Mouse (Mus musculus): ENCODE measurements around the gene Zfp3.
A peak's percentile ranks its signal among the peaks of the same experiment; 100 is the strongest.
"Not testable (repeated sequence)": the region's sequence is repeated elsewhere in the genome, so short reads cannot be mapped to it uniquely, and the experiment has no call there.

The Zfp3 gene

DNA sequence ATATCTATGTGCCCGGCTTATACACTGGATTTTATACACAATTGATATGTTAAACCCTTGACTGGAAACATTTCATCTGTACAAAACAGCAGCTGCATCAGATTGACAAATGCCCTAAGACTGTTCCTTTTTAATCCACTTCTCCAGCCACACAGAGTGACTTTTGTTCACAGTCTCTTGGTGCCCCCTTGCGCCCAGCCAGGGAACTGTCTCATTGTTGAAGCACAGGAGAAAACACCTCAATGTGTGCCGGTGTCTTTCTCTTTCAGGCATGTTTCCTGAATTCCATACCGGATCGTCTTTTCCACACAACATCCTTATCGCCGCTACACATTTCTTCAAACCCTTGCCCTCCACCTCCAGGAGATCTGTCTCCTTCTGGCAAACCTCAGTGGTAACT lies 8.4 kb upstream of the Zfp3 start:
- peak; percentile 68 to 80 for DNase-seq (ENCODE audit: low spot score in 2 of 2)

DNA sequence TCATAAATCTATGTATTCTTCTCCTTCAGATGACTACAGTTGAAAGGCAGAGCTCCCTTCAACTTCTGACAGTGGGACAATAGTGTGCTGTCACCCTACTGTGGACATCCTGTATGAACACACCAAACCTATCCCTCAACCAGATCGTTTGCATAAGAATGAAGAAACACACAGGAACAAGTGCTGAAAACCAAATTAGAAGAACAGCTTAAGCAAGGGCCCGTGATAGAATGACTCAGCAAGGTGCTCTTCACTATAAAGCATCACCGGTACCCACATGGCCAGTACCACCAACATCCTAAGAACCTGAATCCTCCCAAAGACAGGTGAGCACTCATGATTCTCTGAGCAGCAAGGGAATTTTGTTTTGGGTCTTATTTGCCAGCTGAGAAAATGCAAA lies 3.6 kb upstream of the Zfp3 start:
- not testable (repeated sequence) for DNase-seq (ENCODE audit: low spot score in 2 of 2)

DNA sequence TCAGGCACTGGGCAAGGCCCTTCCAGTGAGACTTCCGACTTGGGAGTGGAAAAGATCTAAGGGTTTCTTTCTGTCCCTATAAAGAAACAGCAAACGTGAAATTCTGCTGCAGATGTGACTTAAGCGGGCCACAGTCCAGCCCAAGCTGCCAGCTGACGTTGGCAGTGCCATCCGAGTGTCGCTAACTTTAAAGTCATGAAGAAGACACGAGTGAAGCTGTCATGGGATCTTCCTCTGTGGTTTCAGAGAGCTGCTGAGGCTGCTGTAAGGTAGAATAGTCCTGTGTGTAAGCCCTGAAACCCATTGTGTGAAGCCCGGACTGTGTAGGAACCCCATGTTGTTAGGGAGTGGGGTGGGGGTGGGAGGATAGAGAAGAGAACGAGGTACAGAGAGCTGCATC lies 1.4 kb upstream of the Zfp3 start:
- DNase-seq (ENCODE audit: low spot score in 2 of 2): no peak

DNA sequence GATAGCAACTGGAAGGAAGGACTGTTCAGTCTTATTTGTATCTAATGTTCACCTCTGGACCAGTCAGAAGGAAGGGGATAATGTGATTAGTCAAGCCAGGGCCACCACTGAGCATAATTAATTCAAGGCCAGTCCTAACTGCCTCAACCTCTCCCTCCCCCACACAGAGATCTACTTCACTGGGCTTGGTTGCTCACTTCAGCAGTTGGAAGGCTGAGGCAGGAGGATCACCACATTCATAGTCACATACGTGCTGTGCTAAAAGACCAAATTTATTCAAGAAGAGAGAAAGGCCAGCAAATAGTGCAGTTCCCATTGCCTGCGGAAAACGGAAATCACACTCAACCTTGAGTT lies 450 bp upstream of the Zfp3 start:
- DNase-seq (ENCODE audit: low spot score in 2 of 2): no peak

DNA sequence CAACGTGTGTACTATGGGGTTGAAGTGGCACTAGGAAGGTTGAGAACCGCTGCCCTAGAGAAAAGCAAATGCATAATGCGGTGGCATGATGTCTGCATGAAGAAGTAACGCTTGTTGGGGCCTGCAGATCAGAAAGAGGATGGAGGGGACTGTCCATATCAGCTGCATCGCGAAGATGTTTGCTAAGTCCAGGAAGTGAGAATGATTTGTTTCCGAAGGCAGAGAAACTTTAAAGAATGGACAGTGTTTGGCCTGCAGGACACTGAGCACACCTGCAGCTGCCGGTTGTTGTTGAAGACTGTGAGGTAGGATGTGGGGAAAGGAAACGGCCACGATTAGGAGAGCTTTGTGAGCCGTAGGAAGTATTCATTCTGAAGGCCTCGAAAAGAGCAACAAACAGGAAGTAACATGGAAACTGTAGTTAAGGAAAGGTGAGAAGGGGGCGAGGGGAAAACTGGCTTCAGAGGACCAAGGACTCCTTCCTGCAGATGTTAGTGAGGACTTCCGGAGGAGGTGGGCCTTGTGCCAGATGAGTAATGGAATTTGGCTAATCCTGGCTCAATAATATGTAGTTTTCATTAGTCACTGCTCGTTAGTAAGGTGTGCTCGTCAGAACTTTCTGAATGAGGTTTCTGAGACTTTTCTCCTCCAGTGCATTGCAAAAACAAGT lies 1.9 kb downstream of the Zfp3 start:
- DNase-seq (ENCODE audit: low spot score in 2 of 2): peak; percentile 14 to 39

DNA sequence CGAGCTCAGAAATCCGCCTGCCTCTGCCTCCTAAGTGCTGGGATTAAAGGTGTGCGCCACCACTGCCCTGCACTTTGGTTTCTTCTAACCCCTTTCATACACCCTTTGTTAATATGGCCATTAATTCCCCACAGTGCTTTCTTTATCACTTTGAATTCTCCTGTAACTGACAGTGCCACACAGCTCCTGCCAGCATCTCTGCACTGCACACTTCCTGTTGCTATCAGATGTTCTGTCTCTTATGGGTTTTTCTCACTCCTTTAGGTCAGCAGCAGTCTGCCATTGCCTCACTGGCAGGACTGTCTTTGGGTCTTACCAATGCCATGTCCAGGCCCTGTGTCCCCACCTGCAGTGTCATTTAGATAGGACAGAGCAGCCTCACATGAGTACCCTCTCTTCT lies 6.8 kb downstream of the Zfp3 start:
- DNase-seq (ENCODE audit: low spot score in 2 of 2): no peak

DNA sequence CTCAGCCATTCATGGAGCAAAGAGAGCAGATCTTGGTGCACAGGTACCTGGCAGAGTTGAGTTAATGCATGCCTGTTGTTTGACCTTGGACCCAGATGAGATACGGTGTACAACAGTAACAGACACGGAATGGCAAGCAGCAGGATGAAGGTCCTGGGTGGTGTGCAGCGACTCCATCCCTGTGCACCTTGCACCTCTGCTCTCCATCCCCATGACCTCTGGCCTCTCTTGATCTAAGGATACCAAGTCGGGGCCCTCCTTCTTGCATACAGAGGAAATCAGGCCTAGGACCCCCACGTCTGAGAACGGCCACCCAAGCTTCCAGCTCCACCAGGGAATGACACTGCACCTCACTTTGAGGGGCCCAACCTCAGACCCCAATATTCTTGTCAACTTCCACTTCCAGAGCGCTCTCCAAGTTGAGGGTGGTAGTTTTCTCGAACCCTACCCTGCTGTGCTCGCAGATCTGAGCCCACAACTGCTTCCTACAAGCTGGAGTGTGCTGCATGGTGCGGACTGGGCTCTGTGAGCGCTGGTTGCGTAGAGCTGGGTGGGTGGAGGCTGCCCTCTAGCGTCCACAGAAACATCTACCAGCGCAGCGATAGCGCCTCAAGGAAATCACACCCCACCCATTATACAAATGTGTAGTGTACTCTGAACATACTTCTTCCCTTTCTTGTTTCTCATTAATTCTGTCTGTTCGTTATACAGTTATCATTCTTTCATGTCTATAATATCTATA lies 13.0 kb downstream of the Zfp3 start:
- peak; percentile 53 to 61 for DNase-seq (ENCODE audit: low spot score in 2 of 2)

DNA sequence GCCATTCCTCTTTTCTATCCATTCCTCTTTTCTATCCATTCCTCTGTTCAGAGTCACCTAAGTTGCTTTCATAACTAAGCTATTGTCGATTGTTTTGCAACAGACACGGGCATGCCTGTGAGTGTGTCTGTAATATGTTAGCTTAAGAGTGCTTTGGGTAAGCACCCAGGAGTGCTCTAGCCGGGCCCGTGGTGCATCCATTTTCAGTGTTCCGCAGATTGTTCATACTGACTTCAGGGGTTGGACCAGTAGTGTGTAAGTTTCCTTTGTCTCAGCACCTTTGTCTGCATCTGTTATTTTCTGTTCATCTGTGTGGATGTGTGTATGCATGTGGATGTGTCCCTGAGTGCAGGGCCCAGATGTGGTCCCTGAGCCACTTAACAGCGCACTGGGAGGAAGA lies 13.6 kb downstream of the Zfp3 start:
- no peak for DNase-seq (ENCODE audit: low spot score in 2 of 2)

DNA sequence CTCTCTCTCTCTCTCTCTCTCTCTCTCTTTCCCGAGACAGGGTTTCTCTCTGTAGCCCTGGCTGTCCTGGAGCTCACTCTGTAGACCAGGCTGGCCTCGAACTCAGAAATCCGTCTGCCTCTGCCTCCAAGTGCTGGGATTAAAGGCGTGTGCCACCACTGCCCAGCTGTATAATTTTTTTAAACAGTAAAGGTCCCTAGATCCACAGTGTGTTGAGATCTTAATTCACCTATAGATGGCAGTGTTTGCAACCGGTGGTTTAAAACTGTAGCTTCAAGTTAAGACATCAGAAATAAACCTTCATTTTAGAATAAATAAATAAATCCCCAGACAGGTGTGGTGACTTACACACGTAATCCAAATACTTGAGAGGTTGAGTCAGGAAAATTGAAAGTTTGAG lies 14.0 kb downstream of the Zfp3 start:
- not testable (repeated sequence) for DNase-seq (ENCODE audit: low spot score in 2 of 2)

DNA sequence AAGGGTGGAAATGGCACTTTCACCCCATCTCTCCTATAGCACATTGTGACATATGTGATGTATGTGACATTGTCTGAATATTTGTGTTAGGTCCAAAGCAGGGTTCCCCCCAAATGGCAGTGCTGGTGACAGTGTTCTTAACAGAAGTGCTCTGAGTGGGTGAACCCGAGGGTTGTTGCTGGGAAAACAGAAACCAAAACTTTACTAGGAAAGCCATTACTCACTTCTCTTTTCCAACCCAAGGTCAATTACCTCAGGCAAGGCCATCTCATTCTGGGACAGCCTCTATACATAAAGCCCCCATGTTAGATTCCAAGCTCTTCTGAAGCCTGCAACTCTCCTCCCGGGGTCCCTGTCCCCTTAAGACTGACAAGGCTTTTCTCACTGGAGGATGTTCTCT lies 21.9 kb downstream of the Zfp3 start:
- DNase-seq (ENCODE audit: low spot score in 2 of 2): no peak

DNA sequence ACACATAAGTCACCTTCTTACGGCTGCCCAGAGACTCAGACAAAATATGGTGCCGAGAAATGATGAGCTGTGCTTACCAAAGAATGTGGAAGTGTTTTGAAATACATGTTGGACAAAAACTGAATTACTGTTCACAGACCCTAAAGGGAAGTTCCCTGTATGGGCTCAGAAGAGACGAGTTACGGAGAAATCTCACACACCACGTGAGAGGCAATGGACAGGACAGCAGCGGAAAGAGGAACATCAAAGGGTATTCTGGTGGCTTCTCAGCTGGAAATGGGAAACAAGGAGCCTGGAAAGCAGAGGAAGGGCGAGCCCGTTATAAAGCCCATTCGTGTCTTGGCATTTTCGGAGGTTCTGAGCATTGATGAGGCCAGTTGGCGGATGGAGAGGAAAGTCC lies 23.0 kb downstream of the Zfp3 start:
- no peak for DNase-seq (ENCODE audit: low spot score in 2 of 2)

DNA sequence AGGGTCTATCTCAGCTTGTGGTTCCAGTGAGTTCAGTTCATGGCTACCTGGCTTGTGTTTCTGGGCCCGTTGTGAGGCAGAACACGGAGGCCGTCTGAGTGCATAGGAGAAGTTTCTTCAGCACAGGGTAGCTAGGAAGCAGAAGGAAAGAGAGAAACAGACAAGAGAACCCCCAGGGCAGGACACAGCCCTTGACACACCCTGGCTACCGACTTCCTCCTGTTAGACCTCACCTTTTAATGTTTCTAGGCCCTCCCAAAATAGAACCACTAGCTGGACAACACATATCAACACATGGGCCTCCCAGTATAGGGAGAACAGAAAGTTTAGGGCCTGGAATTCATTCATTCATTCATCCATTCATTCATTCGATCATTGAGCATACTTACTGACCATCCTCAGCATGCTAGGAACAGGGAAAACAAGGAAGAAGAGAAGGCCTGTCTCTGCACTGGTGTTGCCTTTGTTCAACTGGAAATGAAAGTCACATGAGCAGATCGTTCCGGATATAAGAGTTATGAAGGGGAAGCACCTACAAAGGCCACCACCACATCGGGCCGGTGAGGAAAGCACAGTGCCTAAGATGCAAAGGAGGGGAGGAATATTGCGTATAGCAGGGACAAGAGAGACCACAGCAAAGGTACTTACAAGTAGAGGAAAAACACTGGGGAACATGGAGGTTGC lies 25.1 kb downstream of the Zfp3 start:
- no peak for DNase-seq (ENCODE audit: low spot score in 2 of 2)

DNA sequence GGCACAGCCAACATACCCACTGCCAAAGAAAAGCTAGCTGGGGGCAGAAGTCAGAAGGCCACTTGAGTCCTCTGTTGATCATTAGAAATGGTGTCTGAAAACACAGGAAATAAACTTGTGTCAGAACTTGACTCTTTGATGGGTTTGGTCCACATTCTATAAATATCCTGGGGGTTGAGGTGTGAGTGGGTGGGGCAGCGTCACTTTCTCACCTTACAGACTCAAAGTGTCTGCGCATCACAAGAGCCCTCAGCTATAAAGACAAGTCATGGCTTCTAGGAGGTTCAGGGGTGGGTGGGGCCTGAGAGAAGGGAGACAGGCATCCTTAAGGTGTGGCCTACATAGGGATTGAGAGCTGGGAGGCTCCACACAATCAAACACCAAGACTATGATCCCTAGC lies 26.4 kb downstream of the Zfp3 start:
- DNase-seq (ENCODE audit: low spot score in 2 of 2): no peak

DNA sequence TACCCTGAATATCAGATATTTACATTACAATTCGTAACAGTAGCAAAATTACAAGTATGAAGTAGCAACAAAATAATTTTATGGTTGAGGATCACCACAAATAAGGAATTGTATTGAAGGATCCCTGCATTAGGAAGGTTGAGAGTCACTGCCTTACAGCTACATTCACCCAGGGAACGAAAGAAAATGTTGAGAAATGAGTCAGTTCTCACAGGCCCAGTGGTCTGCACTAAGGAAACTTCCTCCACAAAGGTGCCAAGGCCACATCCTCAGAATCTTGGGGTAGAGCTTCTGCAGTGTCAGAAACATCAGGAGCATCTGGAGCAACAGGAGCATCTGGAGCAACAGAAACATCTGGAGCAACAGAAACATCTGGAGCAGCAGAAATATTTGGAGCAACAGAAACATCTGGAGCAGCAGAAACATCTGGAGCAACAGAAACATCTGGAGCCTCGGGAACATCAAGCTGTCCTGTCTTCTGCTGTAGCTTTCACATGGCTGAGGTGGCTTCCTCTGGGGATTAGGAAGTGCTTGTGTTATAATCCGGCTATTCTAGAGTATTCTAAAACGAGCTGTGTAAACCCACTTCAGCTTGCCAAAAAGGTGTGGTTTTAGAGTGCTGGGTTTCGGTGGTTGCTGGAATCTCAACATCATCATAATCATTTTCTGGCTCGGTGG lies 27.0 kb downstream of the Zfp3 start:
- no peak for DNase-seq (ENCODE audit: low spot score in 2 of 2)

DNA sequence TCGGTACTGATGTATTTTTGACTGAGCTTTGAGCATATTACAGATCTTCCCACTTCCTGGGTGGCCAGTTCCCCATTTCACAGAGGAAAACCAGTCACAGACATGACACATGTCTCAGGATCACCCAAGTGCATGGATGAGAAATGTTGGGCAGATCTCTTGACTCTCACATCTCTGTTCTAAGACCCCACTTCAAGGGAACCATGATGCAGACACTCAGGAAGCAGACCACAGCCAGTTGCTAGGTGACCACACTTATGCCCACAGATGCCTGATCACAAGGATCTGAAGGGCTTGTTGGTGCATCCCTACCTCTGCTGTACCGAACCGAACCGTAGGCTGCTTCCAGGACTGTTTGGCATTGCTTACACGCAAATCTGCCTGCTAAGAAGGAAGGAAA lies 27.7 kb downstream of the Zfp3 start:
- no peak for DNase-seq (ENCODE audit: low spot score in 2 of 2)

DNA sequence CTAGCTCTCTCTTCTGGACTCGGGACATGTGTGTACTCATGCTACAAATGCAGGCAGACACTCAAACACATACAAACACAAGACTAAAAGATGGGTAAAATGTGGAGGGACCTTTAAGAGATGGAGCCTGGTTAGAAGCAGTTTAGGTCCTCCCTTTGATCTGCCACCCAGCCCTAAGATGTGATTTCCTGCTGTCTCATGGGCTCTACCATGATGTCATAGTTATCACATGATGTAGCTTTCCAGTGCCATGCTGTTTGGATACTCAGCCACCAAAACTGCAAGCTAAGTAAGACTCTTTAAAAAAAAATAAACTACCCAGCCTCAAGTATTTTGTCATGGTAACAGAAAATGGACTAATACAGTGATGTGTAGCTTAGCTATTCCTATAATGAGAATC lies 28.4 kb downstream of the Zfp3 start:
- DNase-seq (ENCODE audit: low spot score in 2 of 2): no peak

DNA sequence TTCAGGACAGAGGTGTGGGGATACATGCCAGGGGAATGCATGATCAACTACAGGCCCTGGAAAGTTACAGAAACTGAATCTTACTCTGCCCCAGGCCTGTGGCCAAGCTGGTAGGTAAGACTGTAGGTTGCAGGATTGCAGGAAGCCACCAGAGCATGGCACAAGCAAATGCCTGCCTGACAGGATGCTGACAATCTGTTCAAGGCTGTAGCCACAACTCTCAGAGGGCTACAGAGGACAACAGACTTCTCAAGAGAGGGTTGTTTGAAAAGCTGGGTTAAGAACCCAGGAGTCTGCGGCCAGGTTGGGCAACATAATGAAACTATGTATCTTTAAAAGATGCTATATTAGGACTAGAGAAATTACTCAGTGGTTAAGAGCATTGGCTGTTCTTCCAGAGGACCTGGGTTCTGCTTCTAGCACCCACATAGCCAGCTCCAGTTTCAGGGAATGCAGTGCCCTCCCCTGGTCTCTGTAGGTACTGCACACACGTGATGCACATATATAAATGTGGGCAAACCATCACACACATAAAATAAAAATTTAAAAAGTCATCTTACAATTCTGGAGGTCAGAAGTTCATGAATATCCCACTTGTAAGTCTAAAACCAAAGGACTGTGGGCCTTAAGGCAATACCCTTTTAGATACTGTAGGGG lies 38.3 kb downstream of the Zfp3 start:
- no peak for DNase-seq (ENCODE audit: low spot score in 2 of 2)

DNA sequence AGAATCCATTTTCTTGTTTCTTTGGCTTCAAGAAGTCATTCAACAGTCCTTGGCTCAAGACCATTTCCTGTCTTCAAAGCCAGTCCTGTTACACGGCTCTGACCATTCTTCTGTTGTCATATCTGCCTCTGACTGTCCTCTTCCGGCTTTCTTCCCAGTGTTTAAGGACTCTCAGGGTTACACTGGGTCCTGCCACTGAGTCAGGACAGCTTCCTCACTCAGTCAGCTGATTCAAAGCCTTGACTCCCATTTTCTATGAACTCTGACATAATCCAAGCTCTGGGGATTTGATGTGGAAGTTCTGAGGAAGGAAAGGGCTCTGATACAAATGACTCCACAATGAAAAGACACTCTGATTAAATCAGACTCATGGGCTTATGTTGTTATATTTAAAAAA lies 38.9 kb downstream of the Zfp3 start:
- DNase-seq (ENCODE audit: low spot score in 2 of 2): no peak

DNA sequence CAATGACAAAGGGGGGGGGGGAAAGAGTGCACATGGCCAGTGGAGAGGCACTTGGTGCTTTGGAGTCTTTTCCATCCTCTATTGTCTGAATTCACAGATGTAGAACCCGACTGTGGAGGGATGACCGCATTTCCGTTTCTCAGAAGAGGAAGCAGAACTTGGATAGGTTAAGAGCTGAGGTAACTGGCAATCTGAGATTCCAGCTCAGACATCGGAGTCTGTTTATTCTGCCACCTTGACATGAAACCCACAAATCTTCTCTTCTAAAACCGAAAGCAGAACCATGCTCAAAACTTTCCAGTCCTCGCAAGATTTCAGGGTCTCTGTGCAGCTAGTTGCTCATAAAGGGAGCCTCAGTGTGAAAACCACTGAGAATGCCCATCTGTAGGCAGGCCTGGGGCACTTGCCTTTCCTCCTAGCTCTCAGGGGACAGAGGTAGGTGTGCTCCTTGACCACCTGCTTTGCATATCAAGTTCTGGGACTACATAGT lies 39.7 kb downstream of the Zfp3 start:
- no peak for DNase-seq (ENCODE audit: low spot score in 2 of 2)

DNA sequence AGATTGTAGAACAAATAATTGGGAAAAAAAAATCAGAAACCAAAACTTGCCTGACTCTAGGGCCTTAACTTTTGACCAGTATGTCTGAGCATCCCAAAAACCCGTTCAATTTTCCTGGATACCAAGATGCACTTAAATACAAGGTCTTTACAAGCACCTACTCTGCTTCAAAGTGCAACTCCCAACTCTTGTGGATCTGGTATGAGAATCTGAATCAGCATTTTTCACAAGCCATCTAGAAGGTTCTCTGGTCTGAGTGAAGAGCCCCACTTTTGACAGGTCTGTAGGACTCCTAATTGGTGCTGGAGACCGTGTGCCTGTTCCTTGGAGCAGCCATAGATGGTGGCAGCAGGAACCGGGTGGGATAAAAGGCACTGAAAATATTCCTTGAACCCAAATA lies 40.4 kb downstream of the Zfp3 start:
- DNase-seq (ENCODE audit: low spot score in 2 of 2): no peak

DNA sequence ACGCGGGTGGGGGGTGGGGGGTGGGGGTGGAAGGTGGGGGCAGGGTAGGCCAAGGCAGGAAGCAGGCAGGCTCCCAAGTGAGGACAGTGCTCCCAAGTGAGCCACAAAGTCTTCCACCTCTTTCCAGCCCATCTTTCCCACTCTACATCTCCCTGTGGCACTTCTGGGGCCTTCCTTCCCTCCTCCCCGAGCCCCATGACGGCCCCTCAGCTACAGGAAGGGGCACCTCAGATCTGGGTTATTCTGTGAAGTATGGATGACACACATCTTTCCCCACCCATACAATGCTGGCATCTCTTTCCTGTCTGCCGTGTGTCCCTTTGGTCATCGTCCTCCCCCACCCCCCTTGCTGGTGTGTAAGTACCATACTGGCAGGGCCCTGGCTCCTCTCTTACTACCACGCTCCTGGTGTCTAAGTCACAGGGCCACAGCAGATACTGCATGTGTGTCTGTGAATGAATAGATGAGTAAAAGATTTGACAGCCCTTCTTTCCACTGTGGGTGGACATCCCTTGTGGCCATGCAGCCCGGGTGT lies 41.7 kb downstream of the Zfp3 start:
- DNase-seq (ENCODE audit: low spot score in 2 of 2): no peak

DNA sequence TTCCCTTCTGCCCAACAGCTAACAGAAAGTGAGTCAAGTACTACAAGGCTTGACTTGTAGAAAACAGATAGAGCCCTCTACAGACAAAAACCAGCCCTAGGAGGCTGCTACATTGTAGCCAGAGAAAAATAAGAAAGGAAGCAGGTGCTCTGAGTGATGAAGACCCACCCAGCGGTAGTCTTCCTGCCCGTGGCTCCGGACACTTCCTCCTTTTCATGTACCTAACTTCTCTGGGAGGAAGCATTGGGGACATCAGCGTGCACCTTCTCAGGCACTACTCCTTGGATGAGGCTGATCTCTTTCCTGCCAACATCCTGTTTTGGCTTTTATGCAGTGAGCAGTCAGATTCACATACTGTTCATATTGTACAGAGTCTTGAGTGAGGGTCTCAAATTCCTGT lies 42.7 kb downstream of the Zfp3 start:
- DNase-seq (ENCODE audit: low spot score in 2 of 2): no peak

Measured in urinary bladder, postnatal 36 days (tissue).